Mouse (Mus musculus): ENCODE measurements around the gene Polr2f. TPM values are rescaled to one million over a fixed set of nuclear protein-coding genes. Genes with fewer than 3 reads are reported as not detected.

Gene Polr2f
- total and polyA plus RNA-seq, 3 experiments = 423 to 510 TPM; not detected in 1

- DNase-seq (ENCODE audit: low read depth, low spot score) = no peak
- Histone ChIP-seq H3K27ac (ENCODE audit: control insufficient read depth, low read depth, low read length) (no peak overlapping the region), H3K79me2 (ENCODE audit: control insufficient read depth, insufficient read depth, low read length, poor library complexity) (no peaks in the 10 kb centered on the region), H3K4me3 (ENCODE audit: control insufficient read depth in 1 of 2, insufficient read depth in 1 of 2, low read depth in 2 of 2, low read length in 2 of 2) (no peak overlapping the region), H3K9ac (ENCODE audit: control insufficient read depth, low read depth, low read length, poor library complexity, severe bottlenecking) (no peak overlapping the region), H3K4me1 (ENCODE audit: control insufficient read depth in 1 of 2, insufficient read depth in 2 of 2, low read length in 2 of 2) (no peaks in the 10 kb centered on the region), H3K27me3 (ENCODE audit: control insufficient read depth in 1 of 2, insufficient read depth in 2 of 2, low read length in 2 of 2) (no peaks in the 10 kb centered on the region), H3K36me3 (ENCODE audit: control insufficient read depth in 1 of 2, insufficient read depth in 2 of 2, low read length in 2 of 2) (no peaks in the 10 kb centered on the region; a peak in 1 of 4 replicates), H3K9me3 (replicated peaks; ENCODE audit: insufficient read depth, low read length) (no peaks in the 10 kb centered on the region)
- no peak for TF ChIP-seq ZC3H11A (IDR thresholded peaks at IDR 0.05; ENCODE audit: low read depth, low read length)
- no peak for TF ChIP-seq CTCF (IDR thresholded peaks at IDR 0.05 in 2 of 3, conservative IDR thresholded peaks at IDR 0.05 in 1 of 3; ENCODE audit: control insufficient read depth in 1 of 3, insufficient read depth in 1 of 3, low read depth in 2 of 3, low read length in 3 of 3, poor library complexity in 1 of 3, severe bottlenecking in 1 of 3)
- TF ChIP-seq UBTF (IDR thresholded peaks at IDR 0.05; ENCODE audit: borderline replicate concordance, insufficient read depth, low read depth, low read length) = no peak
- TF ChIP-seq CHD1 (IDR thresholded peaks at IDR 0.05; ENCODE audit: low read depth, low read length) = no peak
- no peak for TF ChIP-seq MEF2A (IDR thresholded peaks at IDR 0.05; ENCODE audit: extremely low read depth, insufficient replicate concordance, low read depth, low read length, poor library complexity, severe bottlenecking)
- TF ChIP-seq NRF1 (IDR thresholded peaks at IDR 0.05; ENCODE audit: insufficient read depth, low read depth, low read length, poor library complexity, severe bottlenecking) = no peak
- TF ChIP-seq BHLHE40 (IDR thresholded peaks at IDR 0.05; ENCODE audit: borderline replicate concordance, low read depth, low read length) = no peak
- TF ChIP-seq TAL1 (IDR thresholded peaks at IDR 0.05; ENCODE audit: low read length) = no peak
- no peak for TF ChIP-seq MXI1 (IDR thresholded peaks at IDR 0.05; ENCODE audit: low read depth, low read length)
- no peak for TF ChIP-seq ZKSCAN1 (IDR thresholded peaks at IDR 0.05; ENCODE audit: low read depth, low read length)
- no peak for TF ChIP-seq MYC (IDR thresholded peaks at IDR 0.05; ENCODE audit: low read depth, low read length)
- no peak for TF ChIP-seq GABPA (IDR thresholded peaks at IDR 0.05; ENCODE audit: low read depth, low read length)
- no peak for TF ChIP-seq NELFE (IDR thresholded peaks at IDR 0.05; ENCODE audit: low read depth, low read length)
Measured at GRCm38 (mm10) chr15:79122119-79122518, 18.7 kb upstream of the Polr2f start.

GRCm38 (mm10) chr15:79122546-79122945 lies 18.3 kb upstream of the Polr2f start:
- no peaks in the 10 kb centered on the region; a peak in 1 of 4 replicates for H3K36me3 ChIP-seq (ENCODE audit: control insufficient read depth in 1 of 2, insufficient read depth in 2 of 2, low read length in 2 of 2)
- H3K79me2 ChIP-seq (ENCODE audit: control insufficient read depth, insufficient read depth, low read length, poor library complexity) = no peaks in the 10 kb centered on the region
- no peak overlapping the region for H3K27ac ChIP-seq (ENCODE audit: control insufficient read depth, low read depth, low read length)
- no peaks in the 10 kb centered on the region for H3K4me1 ChIP-seq (ENCODE audit: control insufficient read depth in 1 of 2, insufficient read depth in 2 of 2, low read length in 2 of 2)
- TF ChIP-seq ZKSCAN1 (IDR thresholded peaks at IDR 0.05; ENCODE audit: low read depth, low read length) (no peak), BHLHE40 (IDR thresholded peaks at IDR 0.05; ENCODE audit: borderline replicate concordance, low read depth, low read length) (no peak), NRF1 (IDR thresholded peaks at IDR 0.05; ENCODE audit: insufficient read depth, low read depth, low read length, poor library complexity, severe bottlenecking) (no peak), USF2 (IDR thresholded peaks at IDR 0.05; ENCODE audit: borderline replicate concordance in 1 of 2, insufficient read depth in 1 of 2, low read depth in 1 of 2, low read length in 2 of 2) (no peak), TAL1 (IDR thresholded peaks at IDR 0.05; ENCODE audit: low read length) (no peak), EP300 (IDR thresholded peaks at IDR 0.05; ENCODE audit: low read depth in 1 of 2, low read length in 2 of 2) (no peak), ZNF384 (IDR thresholded peaks at IDR 0.05; ENCODE audit: low read depth, low read length) (no peak)
- H3K9me3 ChIP-seq (replicated peaks; ENCODE audit: insufficient read depth, low read length) = no peaks in the 10 kb centered on the region
- H3K9ac ChIP-seq (ENCODE audit: control insufficient read depth, low read depth, low read length, poor library complexity, severe bottlenecking) = no peak overlapping the region
- H3K27me3 ChIP-seq (ENCODE audit: control insufficient read depth in 1 of 2, insufficient read depth in 2 of 2, low read length in 2 of 2) = no peaks in the 10 kb centered on the region
- no peak for DNase-seq (ENCODE audit: low read depth, low spot score)
- no peak overlapping the region for H3K4me3 ChIP-seq (ENCODE audit: control insufficient read depth in 1 of 2, insufficient read depth in 1 of 2, low read depth in 2 of 2, low read length in 2 of 2)
